Mouse (Mus musculus) megakaryocyte, embryonic 14.5 days (primary cell): Measurements from ENCODE around the gene Prph.

Experiments used
- FLI1 ChIP-seq: IDR thresholded peaks from 2 replicates; pipeline ENCODE4 v1.6.1; 2012; ENCODE audit warnings: low read length, inconsistent platforms, mixed read lengths
- GATA1 ChIP-seq: IDR thresholded peaks from 3 replicates; pipeline ENCODE4 v1.6.1; 2012; ENCODE audit warnings: mixed read lengths, low read length, inconsistent platforms, borderline replicate concordance

DNA sequence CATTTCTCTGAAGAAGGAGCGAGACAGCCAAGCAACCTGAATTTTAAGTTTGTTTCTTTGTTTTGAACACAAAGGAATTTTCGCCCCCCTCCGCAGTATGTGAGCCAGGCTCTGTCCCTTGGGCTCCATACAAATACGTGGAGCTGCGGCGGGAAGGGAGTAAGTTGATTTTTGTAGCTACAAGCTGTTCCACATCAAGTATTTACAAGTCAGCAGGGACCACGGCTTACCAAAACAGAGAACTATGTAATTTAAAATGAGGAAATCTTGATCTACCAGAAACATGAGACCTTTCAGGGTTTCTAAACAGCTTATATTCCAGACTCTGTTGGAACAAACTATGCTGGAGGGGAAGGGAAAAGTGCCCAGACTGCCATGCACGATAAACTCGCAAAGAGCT, 37.0 kb upstream of the Prph start:
- TF ChIP-seq FLI1 (no peak), GATA1 (no peak)
